Mouse (Mus musculus) stomach, embryonic 14.5 days (tissue): Measurements from ENCODE around the gene Ssbp3. TPM values are rescaled to one million over a fixed set of nuclear protein-coding genes. Genes with fewer than 3 reads are reported as not detected.

Experiments
- ATAC-seq: fragments of 200-750 bp; cut with Nextera tagmentation; 2 replicates; pipeline ENCODE4 v1.8.0; 2017; ENCODE audit warnings: low read depth, moderate TSS enrichment; ENCODE audit not compliant: insufficient number of reproducible peaks, insufficient read depth, low FRiP score
- H3K27ac ChIP-seq: fragments of 300-500 bp; sonication (generic); 2 replicates; pipeline ENCODE4 v1.5.1; 2014; ENCODE audit warnings: mild to moderate bottlenecking, low read length, moderate library complexity, mixed read lengths
- H3K27me3 ChIP-seq: fragments of 300-500 bp; sonication (generic); 2 replicates; pipeline ENCODE4 v1.6.1; 2014; ENCODE audit warnings: low read length, control low read depth, mixed read lengths; ENCODE audit not compliant: control insufficient read depth, insufficient read depth
- H3K36me3 ChIP-seq: fragments of 300-500 bp; sonication (generic); 2 replicates; pipeline ENCODE4 v1.6.1; 2014; ENCODE audit warnings: mild to moderate bottlenecking, control low read depth, low read length, moderate library complexity, mixed read lengths; ENCODE audit not compliant: control insufficient read depth, insufficient read depth
- H3K4me1 ChIP-seq: fragments of 300-500 bp; sonication (generic); 2 replicates; pipeline ENCODE4 v1.6.1; 2014; ENCODE audit warnings: low read length, control low read depth, mixed read lengths; ENCODE audit not compliant: control insufficient read depth, insufficient read depth
- H3K4me2 ChIP-seq: fragments of 300-500 bp; sonication (generic); replicated peaks from 2 replicates; pipeline ENCODE4 v1.6.1; 2014; ENCODE audit warnings: low read depth, low read length, control low read depth
- H3K4me3 ChIP-seq: fragments of 300-500 bp; sonication (generic); 2 replicates; pipeline ENCODE4 v1.5.1; 2014; ENCODE audit warnings: low read depth, low read length, control low read depth
- H3K9ac ChIP-seq: fragments of 300-500 bp; sonication (generic); replicated peaks from 2 replicates; pipeline ENCODE4 v1.6.1; 2014; ENCODE audit warnings: low read depth, mild to moderate bottlenecking, control low read depth, low read length, moderate library complexity, mixed read lengths
- H3K9me3 ChIP-seq: fragments of 300-500 bp; sonication (generic); 2 replicates; pipeline ENCODE4 v1.6.1; 2016; ENCODE audit warnings: low read depth, low read length, control low read depth; ENCODE audit not compliant: control insufficient read depth
- WGBS: fragments of 180-500 bp; shearing (Covaris S2); extraction: QIAGEN DNeasy Blood & Tissue Kit; methylation state at CpG from one replicate; pipeline ENCODE4 v1.1.7; 2014; 5-methylcytosine and 5-hydroxymethylcytosine counted together
- polyA plus RNA-seq: library from polyadenylated mRNA; unstranded; fragments of >200 nt; fragmentation: Nextera tagmentation; extraction: Ambion mirVana; gene quantifications from 2 replicates; pipeline ENCODE4 v1.2.1, GENCODE M21; 2014

Gene Ssbp3
- polyA plus RNA-seq, 1 experiment from 2014 or later: 79.9 TPM

GRCm38 (mm10) chr4:107011325-107012004 is 101.0 kb downstream of the Ssbp3 start:
- Histone ChIP-seq H3K4me3 (no peak overlapping the region), H3K27ac (no peak overlapping the region), H3K27me3 (no peaks in the 10 kb centered on the region), H3K4me1 (peaks cover 10% of the 10 kb centered on the region), H3K36me3 (peaks cover 8% of the 10 kb centered on the region; the same call in 1 of the 2 replicates), H3K9me3 (no peaks in the 10 kb centered on the region), H3K9ac (no peak overlapping the region), H3K4me2 (no peak overlapping the region)
- ATAC-seq: no peak
- WGBS: 78% methylated on average over 8 of the region's 8 CpGs

DNA sequence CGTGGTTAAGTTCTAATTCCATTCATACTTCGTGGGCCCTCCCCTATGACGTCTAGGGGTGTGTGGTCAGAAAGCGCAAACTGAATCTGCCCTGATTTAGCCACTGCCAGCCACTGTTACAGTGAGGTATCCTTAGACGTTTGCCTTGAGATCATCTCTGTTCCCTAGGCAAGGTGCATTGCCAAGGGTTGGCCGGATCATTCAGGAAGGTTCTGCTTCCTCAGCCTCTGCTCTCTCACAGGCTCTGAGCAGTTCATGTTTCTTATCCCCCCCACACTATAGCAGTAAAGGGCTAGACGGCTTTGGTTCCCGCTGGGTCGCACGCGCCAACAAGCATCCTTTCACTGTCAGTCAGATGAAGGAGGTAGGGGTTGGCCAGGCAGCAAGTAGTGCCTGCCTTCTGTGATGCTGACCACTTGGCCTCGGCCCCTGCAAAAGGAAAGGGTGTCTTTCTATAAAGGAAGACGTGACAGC is 101.5 kb downstream of the Ssbp3 start:
- no peak overlapping the region for H3K4me2 ChIP-seq
- H3K9me3 ChIP-seq: no peaks in the 10 kb centered on the region
- no peak overlapping the region for H3K4me3 ChIP-seq
- H3K27ac ChIP-seq: no peak overlapping the region
- no peak for ATAC-seq
- no peaks in the 10 kb centered on the region for H3K27me3 ChIP-seq
- H3K4me1 ChIP-seq: peaks cover 16% of the 10 kb centered on the region
- H3K9ac ChIP-seq: no peak overlapping the region
- peaks cover 8% of the 10 kb centered on the region; the same call in 1 of the 2 replicates for H3K36me3 ChIP-seq
- 73% methylated on average over 13 of the region's 13 CpGs for WGBS

- H3K9ac ChIP-seq: no peak overlapping the region
- H3K4me3 ChIP-seq: no peak overlapping the region
- no peak overlapping the region for H3K27ac ChIP-seq
- 88% methylated on average over 3 of the region's 3 CpGs for WGBS
- no peak overlapping the region for H3K4me2 ChIP-seq
- no peaks in the 10 kb centered on the region for H3K9me3 ChIP-seq
- H3K36me3 ChIP-seq: peaks cover 8% of the 10 kb centered on the region; the same call in 1 of the 2 replicates
- peaks cover 19% of the 10 kb centered on the region for H3K4me1 ChIP-seq
- H3K27me3 ChIP-seq: no peaks in the 10 kb centered on the region
- ATAC-seq: no peak
Observed at GRCm38 (mm10) chr4:107012574-107012973, 102.1 kb downstream of the Ssbp3 start.

GRCm38 (mm10) chr4:107013119-107013816 is 102.8 kb downstream of the Ssbp3 start:
- no peak for ATAC-seq
- Histone ChIP-seq H3K9ac (no peak overlapping the region), H3K4me3 (no peak overlapping the region), H3K27me3 (no peaks in the 10 kb centered on the region), H3K36me3 (peaks cover 8% of the 10 kb centered on the region; the same call in 1 of the 2 replicates), H3K4me1 (peaks cover 19% of the 10 kb centered on the region), H3K9me3 (no peaks in the 10 kb centered on the region), H3K27ac (no peak overlapping the region), H3K4me2 (no peak overlapping the region)
- 86% methylated on average over 6 of the region's 6 CpGs for WGBS

DNA sequence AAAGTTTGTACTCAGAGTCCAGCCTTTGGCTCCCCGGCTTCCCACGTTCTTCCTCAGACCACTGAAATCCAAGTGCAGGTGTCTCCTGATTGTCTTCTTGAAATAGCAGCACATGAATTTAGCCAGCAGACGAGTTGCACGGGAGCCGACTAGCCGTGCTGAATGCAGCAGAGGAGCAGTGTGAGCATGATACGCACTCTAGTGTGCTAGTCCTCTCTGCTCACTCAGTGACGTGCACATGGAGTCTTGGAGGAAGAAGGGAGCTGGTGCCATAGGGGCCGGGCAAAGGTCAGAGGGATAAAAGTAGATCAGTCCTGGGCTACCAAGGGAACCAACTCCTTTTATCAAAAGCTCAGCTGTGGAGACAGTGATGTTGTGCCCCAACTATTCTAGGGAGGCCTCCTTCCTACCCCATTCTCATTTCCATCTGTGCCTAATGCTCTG is 103.3 kb downstream of the Ssbp3 start:
- H3K4me3 ChIP-seq: no peak overlapping the region
- peaks cover 8% of the 10 kb centered on the region; the same call in 1 of the 2 replicates for H3K36me3 ChIP-seq
- H3K4me1 ChIP-seq: peaks cover 24% of the 10 kb centered on the region
- 83% methylated on average over 9 of the region's 9 CpGs for WGBS
- H3K4me2 ChIP-seq: no peak overlapping the region
- no peaks in the 10 kb centered on the region for H3K9me3 ChIP-seq
- H3K27me3 ChIP-seq: no peaks in the 10 kb centered on the region
- H3K9ac ChIP-seq: no peak overlapping the region
- H3K27ac ChIP-seq: no peak overlapping the region
- no peak for ATAC-seq

GRCm38 (mm10) chr4:107015971-107016511 is 105.5 kb downstream of the Ssbp3 start:
- Histone ChIP-seq H3K27ac (peak overlapping the region; percentile 59), H3K4me1 (peaks cover 28% of the 10 kb centered on the region), H3K9me3 (no peaks in the 10 kb centered on the region), H3K4me3 (no peak overlapping the region), H3K27me3 (no peaks in the 10 kb centered on the region), H3K36me3 (no peaks in the 10 kb centered on the region), H3K4me2 (no peak overlapping the region), H3K9ac (no peak overlapping the region)
- 35% methylated on average over 13 of the region's 13 CpGs for WGBS
- peak; percentile 44; the same call in 1 of the 2 replicates for ATAC-seq

GRCm38 (mm10) chr4:107017257-107017656 is 106.8 kb downstream of the Ssbp3 start:
- no peaks in the 10 kb centered on the region for H3K27me3 ChIP-seq
- no peak overlapping the region for H3K4me3 ChIP-seq
- peaks cover 28% of the 10 kb centered on the region for H3K4me1 ChIP-seq
- no peak overlapping the region for H3K4me2 ChIP-seq
- H3K36me3 ChIP-seq: no peaks in the 10 kb centered on the region
- ATAC-seq: no peak
- no peaks in the 10 kb centered on the region for H3K9me3 ChIP-seq
- H3K9ac ChIP-seq: no peak overlapping the region
- H3K27ac ChIP-seq: no peak overlapping the region; the same call in 1 of the 2 replicates

DNA sequence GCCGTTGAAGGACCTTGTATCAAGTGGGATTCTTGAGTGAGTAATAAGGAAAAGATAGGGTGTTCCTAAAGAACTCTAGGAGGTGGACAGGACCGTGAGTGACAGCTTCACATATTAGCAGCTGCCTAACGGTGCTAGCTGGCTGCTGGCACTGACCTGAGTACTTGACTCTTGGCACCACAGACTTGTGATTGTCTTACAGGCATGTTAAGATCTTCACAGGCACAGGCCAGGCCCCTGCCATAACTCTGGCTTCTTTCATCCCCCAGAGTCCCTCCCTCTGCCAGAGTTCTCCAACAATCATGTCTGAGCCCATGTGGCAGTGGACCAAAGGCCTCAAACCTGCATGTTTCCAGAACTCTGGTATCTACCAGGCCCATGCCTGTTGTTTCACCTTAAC is 108.0 kb downstream of the Ssbp3 start:
- WGBS: 66% methylated on average over 3 of the region's 3 CpGs
- Histone ChIP-seq H3K9ac (no peak overlapping the region), H3K9me3 (no peaks in the 10 kb centered on the region), H3K4me3 (no peak overlapping the region), H3K36me3 (no peaks in the 10 kb centered on the region; the same call in 1 of the 2 replicates), H3K4me1 (peaks cover 31% of the 10 kb centered on the region), H3K27me3 (no peaks in the 10 kb centered on the region), H3K4me2 (no peak overlapping the region), H3K27ac (0 out of 2 replicates have a peak overlapping the region, but pooled peaks have one; percentile 10)
- no peak for ATAC-seq
